Mouse (Mus musculus): ENCODE results near the gene Cdkl1. TPM values are rescaled to one million over a fixed set of nuclear protein-coding genes. Genes with fewer than 3 reads are reported as not detected.

Gene Cdkl1
- total and polyA plus RNA-seq, 3 experiments: 0.31 TPM; not detected in 2

- H3K9me3 ChIP-seq (replicated peaks; ENCODE audit: low read length): no peaks in the 10 kb centered on the region
Measured at GRCm38 (mm10) chr12:69803196-69803595, 12.1 kb upstream of the Cdkl1 start.

GRCm38 (mm10) chr12:69800586-69800985 lies 9.5 kb upstream of the Cdkl1 start:
- H3K9me3 ChIP-seq (replicated peaks; ENCODE audit: low read length): no peaks in the 10 kb centered on the region
- in situ Hi-C loops (cut with MboI; ENCODE audit: low pct_ligation_motif_present, low pct_unique_long_range_greater_than_20kb, low sequenced_read_pairs): no loop called here
- TF ChIP-seq MXI1 (IDR thresholded peaks at IDR 0.05; ENCODE audit: low read depth, low read length) (no peak), UBTF (IDR thresholded peaks at IDR 0.05; ENCODE audit: low read depth, low read length) (no peak), IRF4 (IDR thresholded peaks at IDR 0.05; ENCODE audit: low read depth, low read length) (no peak), ZMIZ1 (IDR thresholded peaks at IDR 0.05; ENCODE audit: low read depth, low read length) (no peak), MAZ (IDR thresholded peaks at IDR 0.05; ENCODE audit: low read depth, low read length) (no peak), RCOR1 (conservative IDR thresholded peaks at IDR 0.05; ENCODE audit: low read depth, low read length) (no peak), ETS1 (conservative IDR thresholded peaks at IDR 0.05; ENCODE audit: low read depth, low read length) (no peak), GABPA (IDR thresholded peaks at IDR 0.05; ENCODE audit: insufficient replicate concordance, low read depth, low read length) (no peak), ZC3H11A (IDR thresholded peaks at IDR 0.05; ENCODE audit: low read depth, low read length) (no peak), ELF1 (IDR thresholded peaks at IDR 0.05; ENCODE audit: low read depth, low read length) (no peak), ZNF384 (IDR thresholded peaks at IDR 0.05; ENCODE audit: low read depth, low read length) (no peak), MAFK (IDR thresholded peaks at IDR 0.05; ENCODE audit: insufficient replicate concordance, low read length) (no peak), BHLHE40 (IDR thresholded peaks at IDR 0.05; ENCODE audit: low read depth, low read length) (no peak), SIN3A (IDR thresholded peaks at IDR 0.05; ENCODE audit: low read length) (no peak), TCF12 (IDR thresholded peaks at IDR 0.05; ENCODE audit: low read depth, low read length) (no peak)
- H3K27ac ChIP-seq (ENCODE audit: insufficient read depth, low read depth): no peak overlapping the region
- DNase-seq (ENCODE audit: extremely low read depth): no peak
- no peak overlapping the region for H3K4me2 ChIP-seq (ENCODE audit: insufficient read depth, low read depth, poor library complexity, severe bottlenecking)
- no peak overlapping the region for H3K9ac ChIP-seq (ENCODE audit: insufficient read depth, low read depth)
- H3K36me3 ChIP-seq (replicated peaks in 1 of 2; ENCODE audit: control insufficient read depth in 1 of 2, insufficient read depth in 1 of 2, low read length in 1 of 2): peaks cover 4 to 18% of the 10 kb centered on the region in 2 experiments
- no peak overlapping the region for H3K4me3 ChIP-seq (replicated peaks in 1 of 3; ENCODE audit: low read depth in 2 of 3, low read length in 2 of 3, poor library complexity in 1 of 3)
- H3K27me3 ChIP-seq (replicated peaks): no peaks in the 10 kb centered on the region
- H3K79me2 ChIP-seq (replicated peaks; ENCODE audit: control insufficient read depth, extremely low read depth, insufficient read depth, poor library complexity, severe bottlenecking): no peaks in the 10 kb centered on the region
- no peaks in the 10 kb centered on the region for H3K4me1 ChIP-seq (ENCODE audit: control insufficient read depth in 1 of 2, insufficient read depth in 2 of 2)
- dilution Hi-C loops (cut with MboI; ENCODE audit: extremely low pct_ligation_motif_present, extremely low pct_unique_long_range_greater_than_20kb, low sequenced_read_pairs): no loop called here

More at GRCm38 (mm10) chr12:69803196-69803595, 12.1 kb upstream of the Cdkl1 start:
- no peak overlapping the region for H3K9ac ChIP-seq (ENCODE audit: insufficient read depth, low read depth)
- DNase-seq (ENCODE audit: extremely low read depth): no peak
- H3K4me3 ChIP-seq (replicated peaks in 1 of 3; ENCODE audit: low read depth in 2 of 3, low read length in 2 of 3, poor library complexity in 1 of 3): no peak overlapping the region
- no peak overlapping the region for H3K4me2 ChIP-seq (ENCODE audit: insufficient read depth, low read depth, poor library complexity, severe bottlenecking)
- in situ Hi-C loops (cut with MboI; ENCODE audit: low pct_ligation_motif_present, low pct_unique_long_range_greater_than_20kb, low sequenced_read_pairs): no loop called here
- H3K27me3 ChIP-seq (replicated peaks): no peaks in the 10 kb centered on the region
- no peak overlapping the region for H3K27ac ChIP-seq (ENCODE audit: insufficient read depth, low read depth)
- H3K36me3 ChIP-seq (replicated peaks in 1 of 2; ENCODE audit: control insufficient read depth in 1 of 2, insufficient read depth in 1 of 2, low read length in 1 of 2): peaks cover 11 to 34% of the 10 kb centered on the region in 2 experiments
- no peaks in the 10 kb centered on the region for H3K4me1 ChIP-seq (ENCODE audit: control insufficient read depth in 1 of 2, insufficient read depth in 2 of 2)
- dilution Hi-C loops (cut with MboI; ENCODE audit: extremely low pct_ligation_motif_present, extremely low pct_unique_long_range_greater_than_20kb, low sequenced_read_pairs): no loop called here
- TF ChIP-seq MYC (IDR thresholded peaks at IDR 0.05; ENCODE audit: low read depth, low read length) (no peak), TBP (conservative IDR thresholded peaks at IDR 0.05; ENCODE audit: low read depth, low read length) (no peak), MEF2A (IDR thresholded peaks at IDR 0.05; ENCODE audit: borderline replicate concordance, low read depth, low read length) (no peak), USF2 (conservative IDR thresholded peaks at IDR 0.05; ENCODE audit: low read depth, low read length) (no peak), UBTF (IDR thresholded peaks at IDR 0.05; ENCODE audit: low read depth, low read length) (no peak), MXI1 (IDR thresholded peaks at IDR 0.05; ENCODE audit: low read depth, low read length) (no peak), MAZ (IDR thresholded peaks at IDR 0.05; ENCODE audit: low read depth, low read length) (no peak), NRF1 (IDR thresholded peaks at IDR 0.05; ENCODE audit: low read depth, low read length) (no peak), SIN3A (IDR thresholded peaks at IDR 0.05; ENCODE audit: low read length) (no peak), ZMIZ1 (IDR thresholded peaks at IDR 0.05; ENCODE audit: low read depth, low read length) (no peak), TCF12 (IDR thresholded peaks at IDR 0.05; ENCODE audit: low read depth, low read length) (no peak), GABPA (IDR thresholded peaks at IDR 0.05; ENCODE audit: insufficient replicate concordance, low read depth, low read length) (no peak), RAD21 (IDR thresholded peaks at IDR 0.05; ENCODE audit: low read depth, low read length) (no peak), USF1 (IDR thresholded peaks at IDR 0.05; ENCODE audit: low read depth, low read length) (no peak), POLR2AphosphoS2 (IDR thresholded peaks at IDR 0.05; ENCODE audit: low read depth, low read length) (no peak)
- H3K79me2 ChIP-seq (replicated peaks; ENCODE audit: control insufficient read depth, extremely low read depth, insufficient read depth, poor library complexity, severe bottlenecking): no peaks in the 10 kb centered on the region
